Mouse (Mus musculus) neural tube, embryonic 13.5 days (tissue): ENCODE results near the gene BC051019. TPM values are rescaled to one million over a fixed set of nuclear protein-coding genes. Genes with fewer than 3 reads are reported as not detected.

ENCODE experiments used
- ATAC-seq: fragments of 200-750 bp; cut with Nextera tagmentation; 2 replicates; pipeline ENCODE4 v1.8.0; 2017; ENCODE audit warnings: low read depth, mild to moderate bottlenecking, moderate TSS enrichment, moderate library complexity
- H3K27ac ChIP-seq: fragments of 300-500 bp; sonication (generic); replicated peaks from 2 replicates; pipeline ENCODE4 v1.5.1; 2015; ENCODE audit warnings: moderate library complexity, mild to moderate bottlenecking, inconsistent platforms
- H3K27me3 ChIP-seq: fragments of 300-500 bp; sonication (generic); 2 replicates; pipeline ENCODE4 v1.6.1; 2015; ENCODE audit warnings: mild to moderate bottlenecking, inconsistent platforms
- H3K36me3 ChIP-seq: fragments of 300-500 bp; sonication (generic); 2 replicates; pipeline ENCODE4 v1.6.1; 2015; ENCODE audit warnings: mild to moderate bottlenecking, inconsistent platforms
- H3K4me1 ChIP-seq: fragments of 300-500 bp; sonication (generic); replicated peaks from 2 replicates; pipeline ENCODE4 v1.6.1; 2015; ENCODE audit warnings: inconsistent platforms
- H3K4me2 ChIP-seq: fragments of 300-500 bp; sonication (generic); 2 replicates; pipeline ENCODE4 v1.6.1; 2015; ENCODE audit warnings: inconsistent platforms, mild to moderate bottlenecking, moderate library complexity
- H3K4me3 ChIP-seq: fragments of 300-500 bp; sonication (generic); 2 replicates; pipeline ENCODE4 v1.5.1; 2015; ENCODE audit warnings: mild to moderate bottlenecking, inconsistent platforms
- H3K9ac ChIP-seq: fragments of 300-500 bp; sonication (generic); 2 replicates; pipeline ENCODE4 v1.6.1; 2015; ENCODE audit warnings: moderate library complexity, mild to moderate bottlenecking, inconsistent platforms
- H3K9me3 ChIP-seq: fragments of 300-500 bp; sonication (generic); 2 replicates; pipeline ENCODE4 v1.6.1; 2016; ENCODE audit warnings: inconsistent platforms
- WGBS: fragments of 180-500 bp; shearing (Covaris S2); methylation state at CpG from one replicate; pipeline ENCODE4 v1.1.7; 2015; 5-methylcytosine and 5-hydroxymethylcytosine counted together
- polyA plus RNA-seq: library from polyadenylated mRNA; unstranded; fragments of >200 nt; fragmentation: Nextera tagmentation; extraction: Ambion mirVana; gene quantifications from 2 replicates; pipeline ENCODE4 v1.2.1, GENCODE M21; 2015

Gene BC051019
- 0.17 TPM in 1 of 2 replicates, not detected in the other for polyA plus RNA-seq

DNA sequence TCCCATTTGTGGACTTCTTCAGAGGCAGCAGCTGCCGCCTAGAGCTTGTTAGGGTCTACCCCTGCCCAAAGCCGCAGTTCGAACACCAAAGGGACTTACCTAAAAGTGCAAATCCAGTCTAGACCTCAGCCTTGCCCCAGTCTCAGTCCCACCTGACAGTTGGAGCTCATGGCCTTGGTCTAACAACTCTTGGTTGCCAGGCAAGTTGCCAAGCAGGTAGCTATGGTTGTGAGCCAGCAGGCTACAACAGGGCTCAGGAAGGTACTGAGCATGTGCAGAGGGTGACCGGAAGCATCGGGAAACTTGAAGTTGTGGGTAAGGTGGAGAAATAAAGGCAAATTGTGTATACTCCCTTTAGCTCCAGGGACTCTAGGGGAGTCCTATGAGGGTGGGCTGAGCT lies at the start of gene BC051019:
BC051019 (minus strand) TSS at position 154 of the 400 bp plus-strand sequence.
- Histone ChIP-seq H3K9ac (no peak within 1 kb of the TSS), H3K9me3 (no peaks in the 10 kb centered on the region; the same call in 1 of the 2 replicates), H3K36me3 (no peaks in the 10 kb centered on the region), H3K27me3 (no peaks in the 10 kb centered on the region), H3K4me2 (no peak within 1 kb of the TSS), H3K4me1 (no peaks in the 10 kb centered on the region), H3K27ac (no peak within 1 kb of the TSS), H3K4me3 (no peak within 1 kb of the TSS)
- no peak for ATAC-seq
- 95% methylated on average over 5 of the region's 5 CpGs for WGBS

DNA sequence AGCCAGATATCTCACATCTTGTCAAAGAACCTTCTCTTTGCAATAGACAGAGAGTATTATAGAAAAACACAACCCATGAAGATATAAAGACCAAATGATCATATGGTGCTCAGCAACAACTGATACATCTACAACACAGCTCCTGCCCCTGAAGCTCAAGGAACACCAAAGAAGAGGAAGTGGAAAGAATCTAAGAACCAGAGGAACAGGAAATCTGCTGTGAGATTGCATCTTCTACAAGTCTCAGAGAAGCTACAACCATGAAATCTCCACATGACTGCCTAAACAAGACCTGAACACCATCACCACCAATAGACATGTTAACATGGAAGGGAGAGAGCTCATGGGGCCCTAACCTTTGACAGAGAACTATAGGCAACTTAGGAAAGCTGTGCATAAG lies 48.6 kb upstream of the BC051019 start:
- Histone ChIP-seq H3K27me3 (no peaks in the 10 kb centered on the region), H3K36me3 (no peaks in the 10 kb centered on the region), H3K27ac (no peak overlapping the region), H3K9ac (no peak overlapping the region), H3K9me3 (no peaks in the 10 kb centered on the region), H3K4me2 (no peak overlapping the region), H3K4me3 (no peak overlapping the region), H3K4me1 (no peaks in the 10 kb centered on the region)
- no peak for ATAC-seq

DNA sequence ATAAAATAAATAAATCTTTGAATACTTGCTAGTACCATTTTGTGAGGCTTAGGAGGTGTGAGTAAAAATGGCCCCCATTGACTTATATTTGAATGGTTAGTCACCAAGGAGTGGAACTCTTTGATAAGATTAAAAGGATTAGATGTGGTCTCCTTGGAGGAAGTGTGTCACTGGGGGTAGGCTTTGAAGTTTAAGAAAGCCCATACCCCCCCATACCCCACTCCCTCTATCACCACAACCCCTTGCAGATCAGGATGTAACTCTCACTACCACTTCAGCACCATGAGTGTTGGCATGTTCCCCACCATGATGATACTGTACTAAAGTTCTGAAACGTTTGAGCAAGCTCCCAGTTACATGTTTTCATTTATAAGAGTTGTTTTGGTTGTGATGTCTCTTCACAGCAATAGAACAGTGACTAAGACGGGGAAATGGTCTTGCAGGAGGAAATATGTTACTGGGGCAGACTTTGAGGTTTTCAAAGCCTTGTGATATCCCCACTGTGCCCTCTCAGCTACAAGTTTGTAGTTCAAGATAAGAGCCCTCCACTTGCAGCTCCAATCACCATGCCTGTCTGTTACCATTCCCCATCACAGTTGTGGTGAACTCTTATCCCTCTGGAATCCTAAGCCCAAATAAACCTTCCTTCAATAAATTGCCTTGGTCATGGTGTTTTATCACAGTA lies 45.2 kb upstream of the BC051019 start:
- Histone ChIP-seq H3K27ac (no peak overlapping the region), H3K36me3 (no peaks in the 10 kb centered on the region), H3K27me3 (no peaks in the 10 kb centered on the region), H3K4me3 (no peak overlapping the region), H3K4me2 (no peak overlapping the region), H3K9ac (no peak overlapping the region), H3K4me1 (no peaks in the 10 kb centered on the region), H3K9me3 (no peaks in the 10 kb centered on the region)
- no peak for ATAC-seq
- 71% methylated on average over 2 of the region's 2 CpGs for WGBS

DNA sequence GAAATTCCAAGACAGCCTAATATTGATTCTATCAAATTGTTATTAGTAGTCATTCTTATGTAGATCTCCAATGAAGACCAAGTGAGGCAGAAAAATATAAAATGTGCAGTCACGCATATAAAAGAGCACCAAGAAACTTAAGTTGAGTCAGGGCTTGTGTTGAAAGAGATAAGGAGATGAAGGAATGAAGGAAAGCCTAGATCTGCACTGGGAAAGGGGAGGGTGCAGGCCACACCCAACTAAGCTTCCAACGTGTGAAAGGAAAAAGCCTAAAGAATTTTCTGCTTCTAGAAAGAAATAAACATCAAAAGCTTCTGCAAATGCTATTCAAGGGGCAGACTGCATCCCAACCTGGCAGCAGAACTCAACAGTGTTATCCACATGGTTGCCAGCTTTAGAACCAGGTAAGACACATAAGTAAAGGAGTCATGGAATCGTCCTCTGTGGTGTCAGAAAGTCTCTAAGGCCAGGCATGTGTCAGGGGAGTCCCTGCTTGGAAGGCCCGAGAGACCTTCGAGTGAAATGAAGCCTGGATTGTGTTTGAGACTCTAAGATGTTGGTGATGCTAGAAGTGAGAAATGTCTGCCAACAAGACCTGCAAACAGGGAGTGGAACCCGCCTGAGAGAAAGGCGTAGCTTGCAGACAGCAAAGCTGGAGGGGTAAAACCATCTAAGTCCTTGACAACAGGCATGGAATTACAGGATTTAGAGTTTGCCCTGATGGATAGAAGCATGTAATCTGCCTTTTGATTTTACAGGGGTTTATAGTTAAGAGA lies 44.1 kb upstream of the BC051019 start:
- no peak overlapping the region for H3K9ac ChIP-seq
- no peak overlapping the region for H3K4me3 ChIP-seq
- H3K9me3 ChIP-seq = no peaks in the 10 kb centered on the region
- no peaks in the 10 kb centered on the region for H3K4me1 ChIP-seq
- WGBS = 83% methylated on average over 7 of the region's 7 CpGs
- H3K27ac ChIP-seq = no peak overlapping the region
- H3K36me3 ChIP-seq = no peaks in the 10 kb centered on the region
- no peaks in the 10 kb centered on the region for H3K27me3 ChIP-seq
- no peak for ATAC-seq
- H3K4me2 ChIP-seq = no peak overlapping the region

DNA sequence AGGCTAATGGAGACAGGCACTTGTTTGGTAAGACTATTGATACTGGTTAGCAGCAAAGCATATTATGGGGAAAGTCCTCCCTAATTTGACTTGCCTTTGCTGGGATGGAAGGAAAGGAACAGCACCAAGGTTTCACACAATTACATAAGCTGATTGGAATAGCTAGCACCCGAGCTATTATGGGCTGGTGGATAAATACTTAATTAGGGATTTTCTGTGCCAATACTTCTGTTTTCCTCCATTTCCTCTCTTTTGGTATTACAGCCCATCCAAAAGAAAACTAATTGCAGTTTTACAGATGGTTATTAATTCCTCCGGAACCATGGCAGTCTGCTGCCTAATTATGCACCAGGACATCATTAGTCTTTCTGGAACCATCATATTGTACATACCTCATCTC lies 40.4 kb upstream of the BC051019 start:
- ATAC-seq = no peak
- Histone ChIP-seq H3K27ac (no peak overlapping the region), H3K9me3 (no peaks in the 10 kb centered on the region), H3K4me2 (no peak overlapping the region), H3K36me3 (no peaks in the 10 kb centered on the region), H3K4me1 (no peaks in the 10 kb centered on the region), H3K4me3 (no peak overlapping the region), H3K27me3 (no peaks in the 10 kb centered on the region), H3K9ac (no peak overlapping the region)
- WGBS = 73% methylated on average over 2 of the region's 2 CpGs

- Histone ChIP-seq H3K4me3 (no peak overlapping the region), H3K9me3 (no peaks in the 10 kb centered on the region), H3K4me2 (no peak overlapping the region), H3K27me3 (no peaks in the 10 kb centered on the region), H3K36me3 (no peaks in the 10 kb centered on the region), H3K4me1 (peaks cover 16% of the 10 kb centered on the region), H3K9ac (no peak overlapping the region), H3K27ac (no peak overlapping the region)
- ATAC-seq = no peak
- 90% methylated on average over 3 of the region's 3 CpGs for WGBS
Observed at GRCm38 (mm10) chr7:109756291-109756690, 32.6 kb upstream of the BC051019 start.

DNA sequence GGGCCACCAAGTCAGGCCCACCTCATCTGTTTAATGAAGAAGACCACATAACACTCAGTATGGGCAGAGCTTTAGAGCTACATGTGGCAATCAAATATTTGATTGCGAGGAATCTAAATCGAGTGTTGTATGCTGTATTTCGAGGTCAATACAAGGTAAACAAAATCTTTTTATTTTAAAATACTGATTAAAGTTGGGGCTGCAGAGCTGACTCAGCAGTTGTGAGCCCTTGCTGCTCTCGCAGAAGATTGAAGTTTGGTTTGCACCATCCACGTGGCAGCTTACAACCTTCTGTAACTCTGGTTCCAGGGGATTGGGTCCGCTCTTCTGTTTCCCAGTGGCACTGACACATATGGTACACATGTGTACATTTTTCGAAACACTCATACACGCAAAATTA lies 30.4 kb upstream of the BC051019 start:
- 93% methylated on average over 8 of the region's 8 CpGs for WGBS
- H3K4me3 ChIP-seq = no peak overlapping the region
- H3K36me3 ChIP-seq = 0 out of 2 replicates have a peak, but pooled peaks cover 4% of the 10 kb centered on the region
- no peak overlapping the region for H3K27ac ChIP-seq
- 0 out of 2 replicates have a peak overlapping the region, but pooled peaks have one; percentile 76 for H3K4me2 ChIP-seq
- H3K4me1 ChIP-seq = peaks cover 27% of the 10 kb centered on the region
- no peaks in the 10 kb centered on the region for H3K27me3 ChIP-seq
- H3K9ac ChIP-seq = no peak overlapping the region
- H3K9me3 ChIP-seq = no peaks in the 10 kb centered on the region
- ATAC-seq = no peak

DNA sequence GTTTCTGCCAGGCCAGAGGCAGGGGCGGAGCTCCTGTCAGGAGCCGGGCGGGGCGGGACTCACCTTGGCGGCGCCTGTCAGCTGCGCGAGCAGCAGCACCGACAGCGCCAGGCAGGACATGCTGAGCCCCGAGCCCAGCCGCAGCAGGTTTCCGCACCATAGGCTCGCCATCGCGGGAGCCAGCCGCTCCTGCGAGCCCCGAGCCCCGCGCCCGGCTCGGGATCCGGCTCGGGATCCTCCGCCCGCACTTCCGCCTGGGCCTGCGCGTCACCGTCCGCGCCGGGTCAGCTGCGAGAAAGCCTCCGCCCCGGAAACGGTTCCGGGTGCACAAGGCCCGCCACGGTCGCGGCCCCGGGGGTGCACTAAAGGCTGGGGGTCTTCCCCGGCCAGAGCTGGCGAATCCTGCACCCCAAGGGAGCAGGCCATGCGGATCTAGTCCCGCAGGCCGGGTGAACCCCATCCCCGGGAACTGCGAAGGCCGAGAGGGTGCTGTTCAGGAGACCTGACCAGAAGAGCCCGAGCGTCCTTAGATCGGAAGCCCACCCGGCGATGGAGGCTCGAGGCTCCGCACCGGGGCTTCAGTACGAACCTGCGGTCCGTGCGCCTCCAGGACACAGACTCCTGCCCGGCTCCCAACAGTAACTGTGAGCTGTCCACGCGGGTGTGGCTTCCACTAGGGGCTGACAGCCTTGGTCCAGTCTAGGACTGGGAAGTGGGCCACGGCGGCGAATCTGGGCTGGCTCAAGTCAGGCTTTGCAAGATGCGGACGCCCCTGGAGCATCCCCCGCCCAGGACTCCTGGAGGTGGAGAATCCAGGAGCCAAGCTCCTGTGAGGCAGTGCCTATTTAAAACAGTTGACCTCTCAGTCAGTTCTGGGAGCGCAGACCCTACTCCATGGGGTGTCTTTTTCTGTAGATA lies 28.6 kb upstream of the BC051019 start, which contains the start of gene Tmem9b:
Tmem9b (minus strand) TSS at position 868 of the 918 bp plus-strand sequence.
- H3K4me1 ChIP-seq = peaks cover 27% of the 10 kb centered on the region
- peak within 1 kb of the TSS; percentile 76 for H3K4me2 ChIP-seq
- H3K9me3 ChIP-seq = no peaks in the 10 kb centered on the region
- no peaks in the 10 kb centered on the region for H3K27me3 ChIP-seq
- under 1% methylated on average over 74 of the region's 74 CpGs for WGBS
- peak within 1 kb of the TSS; percentile 87 for H3K9ac ChIP-seq
- H3K4me3 ChIP-seq = peak within 1 kb of the TSS; percentile 62
- H3K36me3 ChIP-seq = 0 out of 2 replicates have a peak, but pooled peaks cover 13% of the 10 kb centered on the region
- peak; percentile 93 for ATAC-seq
- H3K27ac ChIP-seq = peak within 1 kb of the TSS; percentile 86

GRCm38 (mm10) chr7:109751427-109752007 lies 27.9 kb upstream of the BC051019 start:
- Histone ChIP-seq H3K4me2 (peak overlapping the region; percentile 76), H3K27me3 (no peaks in the 10 kb centered on the region), H3K36me3 (peaks cover 17% of the 10 kb centered on the region; the same call in 1 of the 2 replicates), H3K4me3 (peak overlapping the region; percentile 62), H3K9ac (peak overlapping the region; percentile 87), H3K4me1 (peaks cover 27% of the 10 kb centered on the region), H3K27ac (peak overlapping the region; percentile 86), H3K9me3 (no peaks in the 10 kb centered on the region)
- peak; percentile 66 for ATAC-seq
- 4% methylated on average over 13 of the region's 13 CpGs for WGBS

DNA sequence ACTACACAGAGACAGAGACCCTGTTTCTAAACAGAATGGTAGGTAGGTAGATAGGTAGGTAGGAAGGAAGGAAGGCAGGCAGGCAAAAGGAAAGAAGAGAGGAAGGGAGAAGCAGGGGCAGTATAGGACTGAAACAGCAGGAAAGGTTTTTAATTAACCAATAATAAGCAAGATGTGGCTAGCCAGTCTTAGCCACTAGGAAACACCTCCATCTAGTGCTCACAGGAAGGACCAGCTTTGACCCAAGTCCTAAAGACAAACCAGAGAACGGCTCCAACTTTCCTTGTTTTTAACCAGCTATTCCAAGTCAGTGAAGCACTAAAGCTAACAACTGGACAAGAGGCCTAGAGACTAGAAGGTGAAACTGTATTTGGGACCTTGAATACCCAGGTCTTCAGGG lies 24.1 kb upstream of the BC051019 start:
- H3K4me3 ChIP-seq = no peak overlapping the region
- no peak overlapping the region for H3K9ac ChIP-seq
- H3K27me3 ChIP-seq = no peaks in the 10 kb centered on the region
- WGBS = 67% methylated on average over 1 of the region's 1 CpGs
- H3K4me2 ChIP-seq = no peak overlapping the region
- peaks cover 16% of the 10 kb centered on the region for H3K4me1 ChIP-seq
- H3K36me3 ChIP-seq = peaks cover 51% of the 10 kb centered on the region
- H3K9me3 ChIP-seq = no peaks in the 10 kb centered on the region
- no peak for ATAC-seq
- H3K27ac ChIP-seq = no peak overlapping the region

GRCm38 (mm10) chr7:109741703-109742102 lies 18.1 kb upstream of the BC051019 start:
- H3K9me3 ChIP-seq = no peaks in the 10 kb centered on the region
- H3K27me3 ChIP-seq = no peaks in the 10 kb centered on the region
- no peaks in the 10 kb centered on the region for H3K4me1 ChIP-seq
- H3K36me3 ChIP-seq = peaks cover 86% of the 10 kb centered on the region
- no peak overlapping the region for H3K4me3 ChIP-seq
- no peak overlapping the region for H3K27ac ChIP-seq
- WGBS = 94% methylated on average over 4 of the region's 4 CpGs
- no peak overlapping the region for H3K9ac ChIP-seq
- H3K4me2 ChIP-seq = no peak overlapping the region
- no peak for ATAC-seq
